Mouse (Mus musculus): ENCODE results near the gene Togaram2.
A peak's percentile ranks its signal among the peaks of the same experiment; 100 is the strongest.
"Not testable (repeated sequence)": the region's sequence is repeated elsewhere in the genome, so short reads cannot be mapped to it uniquely, and the experiment has no call there.

Gene Togaram2

DNA sequence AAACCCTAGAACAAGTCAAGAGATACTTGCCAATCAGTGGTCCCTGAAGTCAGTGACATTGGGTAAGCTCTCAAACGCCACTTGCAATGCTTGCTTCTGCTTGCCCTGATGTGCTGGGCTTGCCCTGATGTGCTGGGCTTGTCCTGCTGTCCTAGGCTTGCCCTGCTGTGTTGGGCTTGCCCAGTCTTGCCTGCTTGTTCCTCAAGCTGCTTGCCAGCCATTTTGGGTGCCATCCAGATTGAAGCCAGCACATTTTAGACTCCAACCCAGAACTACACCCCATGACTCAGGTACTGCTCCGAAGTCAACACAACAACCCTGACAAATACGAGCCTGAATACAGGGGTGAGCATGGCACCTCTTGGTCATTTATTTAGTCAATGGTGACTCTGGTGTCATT is 69.1 kb downstream of the Togaram2 start:
- DNase-seq = no peak

GRCm38 (mm10) chr17:71742935-71743334 is 69.9 kb downstream of the Togaram2 start:
- peak; percentile 46 for DNase-seq

DNA sequence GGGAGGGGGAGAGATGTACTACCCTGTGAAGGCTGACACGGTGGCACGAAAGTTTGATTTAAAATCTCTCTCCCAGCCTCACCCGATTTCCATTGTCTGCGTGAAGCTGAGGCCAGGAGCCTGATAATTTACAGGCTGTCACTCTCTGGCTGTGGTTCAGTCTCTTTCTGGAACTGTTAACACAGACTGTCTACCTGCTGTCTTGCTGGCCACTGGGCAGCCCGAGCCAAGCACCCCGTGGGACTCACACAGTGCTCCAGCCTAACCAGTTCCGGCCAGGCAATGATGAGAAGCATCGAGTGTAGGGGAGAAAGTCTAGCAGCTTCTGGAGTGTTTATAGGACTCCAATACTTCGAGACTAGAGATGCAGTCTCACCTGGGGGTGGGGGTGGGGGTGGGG is 73.1 kb downstream of the Togaram2 start:
- DNase-seq = no peak

- DNase-seq = no peak
Measured at GRCm38 (mm10) chr17:71747561-71747960, 74.5 kb downstream of the Togaram2 start.

DNA sequence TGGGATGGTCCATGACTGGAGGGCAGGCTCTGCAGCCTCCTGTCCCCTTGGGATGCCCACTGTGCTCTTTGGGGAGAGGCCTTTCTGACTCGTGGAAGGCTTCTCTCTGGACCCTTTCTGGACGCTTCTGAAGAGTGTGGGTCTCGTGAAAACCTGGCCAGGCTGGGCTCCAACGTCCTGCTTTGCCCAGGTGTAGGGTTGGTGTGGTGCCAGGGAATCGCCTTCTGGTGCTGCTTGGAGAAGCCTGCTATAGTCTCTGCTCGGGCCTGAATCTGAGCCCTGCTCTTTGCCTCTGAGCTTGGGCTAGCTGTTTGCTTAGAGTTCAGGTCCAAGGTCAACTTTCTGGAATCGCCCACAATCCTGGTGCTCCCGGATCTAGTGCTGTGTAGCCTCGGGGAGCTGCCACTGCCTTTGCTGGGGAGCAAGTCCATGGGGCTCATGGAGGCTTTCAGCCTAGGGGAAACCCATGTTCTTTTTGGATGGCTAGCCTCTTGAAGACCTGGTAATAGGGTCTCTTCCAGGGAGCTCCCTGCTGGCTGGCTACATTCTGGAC is 76.6 kb downstream of the Togaram2 start:
- no peak for DNase-seq

- no peak for DNase-seq
Measured at GRCm38 (mm10) chr17:71752831-71753230, 79.8 kb downstream of the Togaram2 start, which contains the start of gene Pcare. TSS of gene Pcare (minus strand) at chr17:71752894.

- no peak for DNase-seq
Measured at GRCm38 (mm10) chr17:71760536-71760935, 87.5 kb downstream of the Togaram2 start.

DNA sequence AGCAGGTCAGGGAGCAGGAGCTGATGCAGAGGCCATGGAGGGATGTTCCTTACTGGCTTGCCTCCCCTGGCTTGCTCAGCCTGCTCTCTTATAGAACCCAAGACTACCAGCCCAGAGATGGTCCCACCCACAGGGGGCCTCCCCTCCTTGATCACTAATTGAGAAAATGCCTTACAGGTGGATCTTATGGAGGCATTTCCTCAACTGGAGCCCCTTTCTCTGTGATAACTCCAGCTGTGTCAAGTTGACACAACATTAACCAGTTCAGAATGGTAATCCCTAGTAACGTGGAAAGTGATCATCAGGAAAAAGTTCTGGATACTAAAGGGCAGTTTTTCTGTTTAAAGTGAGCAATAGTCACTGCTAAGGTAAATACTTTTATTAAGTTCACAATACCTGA is 95.1 kb downstream of the Togaram2 start, which contains the start of gene Clip4:
Clip4 (plus strand) TSS at position 301 of the 400 bp plus-strand sequence.
- DNase-seq = not testable (repeated sequence)

DNA sequence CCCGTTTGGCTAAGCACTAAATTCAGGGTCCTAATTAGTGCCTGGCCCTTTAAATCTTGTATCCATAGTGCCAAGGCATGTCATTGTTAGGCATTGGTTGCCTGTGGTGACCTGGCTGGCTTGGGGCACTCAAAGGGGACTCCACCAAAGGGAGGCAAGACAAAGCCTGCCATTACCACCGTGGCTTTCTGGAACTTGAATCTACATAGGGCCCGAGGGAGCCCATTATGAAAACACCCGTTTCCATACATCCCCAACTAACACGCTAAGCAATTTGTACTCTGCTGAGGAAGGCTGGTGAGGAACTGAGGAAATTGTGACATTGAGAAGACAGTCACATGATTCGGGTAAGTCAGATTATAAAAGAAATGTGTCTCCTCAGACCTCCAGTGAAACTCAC is 96.5 kb downstream of the Togaram2 start:
- DNase-seq = no peak

DNA sequence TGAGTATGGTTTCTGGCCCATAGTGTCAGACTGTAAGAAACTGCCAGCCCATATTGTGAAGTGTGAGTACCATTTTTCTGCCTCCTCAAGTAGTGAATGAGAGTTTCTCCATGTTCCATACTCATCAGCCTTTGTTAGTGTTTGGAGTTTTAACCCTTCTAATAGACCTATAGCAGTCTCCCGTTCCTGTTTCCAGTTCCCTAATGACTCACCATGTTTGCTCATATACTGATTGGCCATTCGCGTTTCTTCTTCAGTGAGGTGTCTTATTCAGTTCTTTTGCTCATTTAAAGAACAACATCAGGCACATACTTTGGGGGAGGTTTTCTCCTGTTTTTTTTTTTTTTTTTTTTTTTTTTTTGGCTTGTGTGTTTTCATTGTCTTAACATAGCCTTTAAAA is 97.6 kb downstream of the Togaram2 start:
- no peak for DNase-seq

GRCm38 (mm10) chr17:71774173-71774572 is 101.1 kb downstream of the Togaram2 start:
- no peak for DNase-seq

- no peak for DNase-seq
Measured at GRCm38 (mm10) chr17:71775279-71775678, 102.2 kb downstream of the Togaram2 start.

DNA sequence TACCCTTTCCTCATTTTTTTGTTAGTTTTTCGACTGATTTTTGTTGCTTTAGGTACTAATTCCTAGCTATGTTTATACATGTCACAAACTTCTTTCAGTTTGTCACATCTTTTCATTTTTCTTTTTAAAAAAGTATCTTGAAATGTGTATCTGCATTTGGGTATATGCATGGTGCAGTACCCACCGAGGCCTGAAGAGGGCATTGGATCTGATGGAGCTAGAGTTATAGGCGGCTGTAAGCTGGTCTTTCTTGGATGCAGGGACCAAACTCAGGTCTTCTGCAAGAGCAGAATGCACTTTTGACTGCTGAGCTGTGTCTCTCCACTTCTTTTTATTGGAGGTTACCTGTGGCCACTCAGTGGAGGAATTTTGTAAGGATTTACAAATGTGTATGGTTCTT is 105.6 kb downstream of the Togaram2 start:
- DNase-seq = no peak
